Mouse (Mus musculus) mammary gland, adult 2 months (tissue): ENCODE results near the gene Zfp937. TPM values are rescaled to one million over a fixed set of nuclear protein-coding genes. Genes with fewer than 3 reads are reported as not detected.

ENCODE experiments used
- polyA plus RNA-seq: library from polyadenylated mRNA; depleted of rRNA; stranded (reverse); fragments of >200 nt; gene quantifications from 2 replicates; pipeline ENCODE4 v1.2.3, GENCODE M21; 2012; ENCODE audit warnings: low replicate concordance; rRNA removed

Zfp937 gene
- polyA plus RNA-seq: 0.11 and 0.69 TPM in 2 replicates

GRCm38 (mm10) chr2:150217600-150218362 lies at the start of gene Zfp937:
Gene Zfp937, plus strand, starts transcription at chr2:150218073.

GRCm38 (mm10) chr2:150179579-150179978 lies 38.3 kb upstream of the Zfp937 start, which contains the start of gene Gm10770:
Gene Gm10770, minus strand, starts transcription at chr2:150179679.

DNA sequence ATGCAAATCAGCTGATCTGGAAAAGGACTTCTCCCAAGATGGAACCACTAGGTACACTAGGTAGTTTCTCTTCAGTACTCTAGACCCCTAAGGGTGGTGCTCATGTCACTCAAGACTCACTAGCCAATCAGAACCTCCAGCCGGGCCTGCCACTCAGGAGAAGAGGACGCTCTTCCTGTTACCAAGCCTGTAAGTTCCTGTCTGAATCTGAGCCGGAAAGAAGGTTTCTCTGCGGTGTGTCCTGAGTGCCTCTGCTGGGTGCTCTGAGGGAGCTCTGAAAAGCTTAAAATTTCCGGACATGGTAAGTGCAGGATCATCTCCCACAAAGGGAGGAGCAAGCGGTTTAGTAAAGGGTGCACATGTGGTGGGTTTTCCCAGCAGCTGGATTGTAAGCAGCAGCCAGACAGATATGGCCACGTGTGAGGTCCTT lies 36.3 kb upstream of the Zfp937 start, which contains the start of gene Gm14139:
Gm14139 (plus strand) TSS at position 186 of the 430 bp plus-strand sequence.

GRCm38 (mm10) chr2:150255491-150255890 lies 37.6 kb downstream of the Zfp937 start, which contains the start of gene Gm21994:
Gene Gm21994, minus strand, starts transcription at chr2:150255591.

GRCm38 (mm10) chr2:150257291-150257690 lies 39.4 kb downstream of the Zfp937 start, which contains the start of gene Gm14124:
Gene Gm14124, plus strand, starts transcription at chr2:150257517.

Other genes starting within 250 kb of the Zfp937 start
- 0.85 and 4.2 TPM in 2 replicates for gene Zfp120, start 81.4 kb upstream of the Zfp937 start, polyA plus RNA-seq
- not detected in 2 replicates for gene Gm10770, start 38.4 kb upstream of the Zfp937 start, polyA plus RNA-seq
- not detected in 2 replicates for gene Gm14139, start 36.3 kb upstream of the Zfp937 start, polyA plus RNA-seq
- 0.36 TPM in 1 of 2 replicates, not detected in the other for gene Gm21994, start 37.5 kb downstream of the Zfp937 start, polyA plus RNA-seq
- not detected in 2 replicates for gene Gm14124, start 39.4 kb downstream of the Zfp937 start, polyA plus RNA-seq
- not detected in 2 replicates for gene Gm10130, start 105.6 kb downstream of the Zfp937 start, polyA plus RNA-seq
- gene 3300002I08Rik, start 144.7 kb downstream of the Zfp937 start, polyA plus RNA-seq: 1.4 and 1.6 TPM in 2 replicates
- 0.04 and 0.34 TPM in 2 replicates for gene Zfp442, start 233.4 kb downstream of the Zfp937 start, polyA plus RNA-seq